Comparison of ENCODE assay signal across 15 mouse cellular contexts in the genomic region with DNA sequence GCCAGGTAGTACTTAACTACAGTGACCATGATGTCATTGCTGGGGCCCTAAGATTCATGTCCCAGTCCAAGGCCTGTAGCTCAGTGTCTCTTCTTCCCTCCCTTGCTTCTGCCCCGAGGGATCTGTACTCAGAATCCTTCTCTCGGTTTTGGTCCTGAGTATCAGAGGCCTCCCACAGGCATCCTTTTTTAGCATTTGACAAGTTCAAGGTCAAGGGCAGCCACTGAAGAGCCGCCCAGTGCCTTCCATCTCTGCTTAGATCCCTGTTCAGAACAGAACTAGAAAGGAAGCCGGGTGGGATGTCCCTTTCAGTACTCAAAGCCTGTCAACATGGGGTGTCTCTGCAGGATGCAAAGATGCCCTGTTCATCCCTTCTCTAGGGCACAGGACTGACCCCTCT.
"Had no signal": no experiment of that assay in that cellular context is flagged by ENCODE, and none has a peak within 500 bp of the region (broad histone marks: within the 10 kb centered on the region; RNA-seq: fewer than 3 reads in every experiment).

No protein-coding gene starts in this region.

- H3K9ac ChIP-seq: midbrain, embryonic 13.5 days; neural tube, embryonic 15.5 days had no signal

- ATAC-seq: lung, postnatal 0 days; midbrain, embryonic 13.5 days had no signal

- H3K4me2 ChIP-seq: midbrain, embryonic 13.5 days; neural tube, embryonic 15.5 days had no signal

- H3K9me3 ChIP-seq: limb, embryonic 10.5 days; midbrain, embryonic 13.5 days; neural tube, embryonic 15.5 days had no signal

- H3K4me3 ChIP-seq: layer of hippocampus, adult 2 months; limb, embryonic 10.5 days; midbrain, embryonic 13.5 days; neural tube, embryonic 15.5 days had no signal

- H3K27ac ChIP-seq: layer of hippocampus, adult 2 months; limb, embryonic 10.5 days; midbrain, embryonic 13.5 days; neural tube, embryonic 15.5 days had no signal

- H3K27me3 ChIP-seq: midbrain, embryonic 13.5 days; neural tube, embryonic 15.5 days had no signal

- DNase-seq: kidney, adult 18-20 months; kidney, postnatal 10 days; kidney, postnatal 4 days; lung, adult 2 months; lung, postnatal 36 days; right cerebral cortex, adult 18-20 months; right cerebral cortex, postnatal 4 days; spleen, adult 18-20 months; thymus, adult 2 months; thymus, postnatal 25 days had no signal

- H3K36me3 ChIP-seq: limb, embryonic 10.5 days; midbrain, embryonic 13.5 days; neural tube, embryonic 15.5 days had no signal
